Mouse (Mus musculus): ENCODE measurements around the gene Arhgap4. TPM values are rescaled to one million over a fixed set of nuclear protein-coding genes. Genes with fewer than 3 reads are reported as not detected.

Arhgap4 gene
- polyA plus RNA-seq, 1 experiment from 2014 or later: 2.3 TPM

GRCm38 (mm10) chrX:73954988-73955387 lies 33.3 kb upstream of the Arhgap4 start:
- H3K36me3 ChIP-seq (ENCODE audit: control insufficient read depth, insufficient read depth, low read length): peaks cover 93% of the 10 kb centered on the region
- DNase-seq (ENCODE audit: low spot score) (peak; percentile 14), ATAC-seq (ENCODE audit: low read depth) (0 out of 2 replicates have a peak, but pooled peaks have one; percentile 18)
- H3K27me3 ChIP-seq (replicated peaks; ENCODE audit: control insufficient read depth, insufficient read depth, low read length): no peaks in the 10 kb centered on the region
- no peak overlapping the region for H3K27ac ChIP-seq (replicated peaks; ENCODE audit: low read depth, low read length)
- no peak overlapping the region for H3K4me3 ChIP-seq (ENCODE audit: low read depth, low read length)
- no peaks in the 10 kb centered on the region for H3K9me3 ChIP-seq (ENCODE audit: control insufficient read depth, low read length)
- 93% methylated on average over 6 of the region's 6 CpGs for WGBS
- no peak overlapping the region for H3K9ac ChIP-seq (ENCODE audit: low read depth, low read length)
- no peaks in the 10 kb centered on the region for H3K4me1 ChIP-seq (ENCODE audit: control insufficient read depth, insufficient read depth, low read length)
- H3K4me2 ChIP-seq (ENCODE audit: low read depth, low read length): no peak overlapping the region

GRCm38 (mm10) chrX:73952603-73953002 lies 30.9 kb upstream of the Arhgap4 start:
- H3K27ac ChIP-seq (replicated peaks; ENCODE audit: low read depth, low read length): no peak overlapping the region
- H3K9me3 ChIP-seq (ENCODE audit: control insufficient read depth, low read length): no peaks in the 10 kb centered on the region
- H3K9ac ChIP-seq (ENCODE audit: low read depth, low read length): no peak overlapping the region
- H3K27me3 ChIP-seq (replicated peaks; ENCODE audit: control insufficient read depth, insufficient read depth, low read length): no peaks in the 10 kb centered on the region
- peaks cover 94% of the 10 kb centered on the region for H3K36me3 ChIP-seq (ENCODE audit: control insufficient read depth, insufficient read depth, low read length)
- no peak overlapping the region for H3K4me3 ChIP-seq (ENCODE audit: low read depth, low read length)
- no peak overlapping the region for H3K4me2 ChIP-seq (ENCODE audit: low read depth, low read length)
- WGBS: 87% methylated on average over 5 of the region's 5 CpGs
- no peak for DNase-seq (ENCODE audit: low spot score)
- H3K4me1 ChIP-seq (ENCODE audit: control insufficient read depth, insufficient read depth, low read length): no peaks in the 10 kb centered on the region
- ATAC-seq (ENCODE audit: low read depth): no peak

- no peak overlapping the region for H3K4me2 ChIP-seq (ENCODE audit: low read depth, low read length)
- WGBS: 91% methylated on average over 10 of the region's 10 CpGs
- no peaks in the 10 kb centered on the region for H3K27me3 ChIP-seq (replicated peaks; ENCODE audit: control insufficient read depth, insufficient read depth, low read length)
- no peak for DNase-seq (ENCODE audit: low spot score)
- H3K4me3 ChIP-seq (ENCODE audit: low read depth, low read length): no peak overlapping the region
- H3K9ac ChIP-seq (ENCODE audit: low read depth, low read length): no peak overlapping the region
- no peak overlapping the region for H3K27ac ChIP-seq (replicated peaks; ENCODE audit: low read depth, low read length)
- no peaks in the 10 kb centered on the region for H3K9me3 ChIP-seq (ENCODE audit: control insufficient read depth, low read length)
- no peaks in the 10 kb centered on the region for H3K4me1 ChIP-seq (ENCODE audit: control insufficient read depth, insufficient read depth, low read length)
- ATAC-seq (ENCODE audit: low read depth): no peak
- peaks cover 96% of the 10 kb centered on the region for H3K36me3 ChIP-seq (ENCODE audit: control insufficient read depth, insufficient read depth, low read length)
Observed at GRCm38 (mm10) chrX:73949341-73949740, 27.7 kb upstream of the Arhgap4 start.

- Histone ChIP-seq H3K4me3 (ENCODE audit: low read depth, low read length) (no peak overlapping the region), H3K36me3 (ENCODE audit: control insufficient read depth, insufficient read depth, low read length) (peaks cover 94% of the 10 kb centered on the region), H3K4me2 (ENCODE audit: low read depth, low read length) (no peak overlapping the region), H3K4me1 (ENCODE audit: control insufficient read depth, insufficient read depth, low read length) (no peaks in the 10 kb centered on the region), H3K9ac (ENCODE audit: low read depth, low read length) (no peak overlapping the region), H3K9me3 (ENCODE audit: control insufficient read depth, low read length) (no peaks in the 10 kb centered on the region), H3K27me3 (replicated peaks; ENCODE audit: control insufficient read depth, insufficient read depth, low read length) (no peaks in the 10 kb centered on the region), H3K27ac (replicated peaks; ENCODE audit: low read depth, low read length) (no peak overlapping the region)
- WGBS: 24% methylated on average over 4 of the region's 4 CpGs
- ATAC-seq (ENCODE audit: low read depth) (peak; percentile 35; the same call in 1 of the 2 replicates), DNase-seq (ENCODE audit: low spot score) (peak; percentile 55)
Observed at GRCm38 (mm10) chrX:73948647-73949046, 27.0 kb upstream of the Arhgap4 start.

GRCm38 (mm10) chrX:73946896-73947295 lies 25.2 kb upstream of the Arhgap4 start:
- Histone ChIP-seq H3K4me1 (ENCODE audit: control insufficient read depth, insufficient read depth, low read length) (no peaks in the 10 kb centered on the region), H3K4me2 (ENCODE audit: low read depth, low read length) (no peak overlapping the region), H3K27me3 (replicated peaks; ENCODE audit: control insufficient read depth, insufficient read depth, low read length) (no peaks in the 10 kb centered on the region), H3K27ac (replicated peaks; ENCODE audit: low read depth, low read length) (no peak overlapping the region), H3K9me3 (ENCODE audit: control insufficient read depth, low read length) (no peaks in the 10 kb centered on the region), H3K9ac (ENCODE audit: low read depth, low read length) (no peak overlapping the region), H3K4me3 (ENCODE audit: low read depth, low read length) (no peak overlapping the region), H3K36me3 (ENCODE audit: control insufficient read depth, insufficient read depth, low read length) (peaks cover 87% of the 10 kb centered on the region)
- DNase-seq (ENCODE audit: low spot score) (no peak), ATAC-seq (ENCODE audit: low read depth) (no peak)
- WGBS: 97% methylated on average over 6 of the region's 6 CpGs

GRCm38 (mm10) chrX:73942294-73942693 lies 20.6 kb upstream of the Arhgap4 start:
- 84% methylated on average over 2 of the region's 2 CpGs for WGBS
- ATAC-seq (ENCODE audit: low read depth) (no peak), DNase-seq (ENCODE audit: low spot score) (no peak)
- no peak overlapping the region for H3K9ac ChIP-seq (ENCODE audit: low read depth, low read length)
- peaks cover 49% of the 10 kb centered on the region for H3K36me3 ChIP-seq (ENCODE audit: control insufficient read depth, insufficient read depth, low read length)
- H3K4me3 ChIP-seq (ENCODE audit: low read depth, low read length): no peak overlapping the region
- H3K4me1 ChIP-seq (ENCODE audit: control insufficient read depth, insufficient read depth, low read length): no peaks in the 10 kb centered on the region
- H3K27me3 ChIP-seq (replicated peaks; ENCODE audit: control insufficient read depth, insufficient read depth, low read length): no peaks in the 10 kb centered on the region
- H3K4me2 ChIP-seq (ENCODE audit: low read depth, low read length): no peak overlapping the region
- H3K9me3 ChIP-seq (ENCODE audit: control insufficient read depth, low read length): no peaks in the 10 kb centered on the region
- H3K27ac ChIP-seq (replicated peaks; ENCODE audit: low read depth, low read length): no peak overlapping the region

- ATAC-seq (ENCODE audit: low read depth) (no peak), DNase-seq (ENCODE audit: low spot score) (no peak)
- Histone ChIP-seq H3K27me3 (replicated peaks; ENCODE audit: control insufficient read depth, insufficient read depth, low read length) (no peaks in the 10 kb centered on the region), H3K4me3 (ENCODE audit: low read depth, low read length) (no peak overlapping the region), H3K9ac (ENCODE audit: low read depth, low read length) (no peak overlapping the region), H3K4me1 (ENCODE audit: control insufficient read depth, insufficient read depth, low read length) (no peaks in the 10 kb centered on the region), H3K27ac (replicated peaks; ENCODE audit: low read depth, low read length) (no peak overlapping the region), H3K4me2 (ENCODE audit: low read depth, low read length) (no peak overlapping the region), H3K9me3 (ENCODE audit: control insufficient read depth, low read length) (no peaks in the 10 kb centered on the region), H3K36me3 (ENCODE audit: control insufficient read depth, insufficient read depth, low read length) (peaks cover 45% of the 10 kb centered on the region)
- WGBS: 85% methylated on average over 2 of the region's 2 CpGs
Observed at GRCm38 (mm10) chrX:73941860-73942259, 20.2 kb upstream of the Arhgap4 start.

GRCm38 (mm10) chrX:73931871-73932270 lies 10.2 kb upstream of the Arhgap4 start:
- no peak for ATAC-seq (ENCODE audit: low read depth)
- DNase-seq (ENCODE audit: low spot score): no peak
- 83% methylated on average over 2 of the region's 2 CpGs for WGBS

GRCm38 (mm10) chrX:73930402-73931062 lies 8.9 kb upstream of the Arhgap4 start, which contains the start of gene Renbp:
Gene Renbp, minus strand, starts transcription at chrX:73930850.
- 43% methylated on average over 17 of the region's 17 CpGs for WGBS
- no peaks in the 10 kb centered on the region for H3K9me3 ChIP-seq (ENCODE audit: control insufficient read depth, low read length)
- H3K4me1 ChIP-seq (ENCODE audit: control insufficient read depth, insufficient read depth, low read length): no peaks in the 10 kb centered on the region
- H3K36me3 ChIP-seq (ENCODE audit: control insufficient read depth, insufficient read depth, low read length): no peaks in the 10 kb centered on the region
- ATAC-seq (ENCODE audit: low read depth) (peak; percentile 96), DNase-seq (ENCODE audit: low spot score) (peak; percentile 86)
- no peak within 1 kb of the TSS for H3K27ac ChIP-seq (replicated peaks; ENCODE audit: low read depth, low read length)
- H3K27me3 ChIP-seq (replicated peaks; ENCODE audit: control insufficient read depth, insufficient read depth, low read length): no peaks in the 10 kb centered on the region
- peak within 1 kb of the TSS; percentile 32 for H3K4me3 ChIP-seq (ENCODE audit: low read depth, low read length)
- no peak within 1 kb of the TSS for H3K9ac ChIP-seq (ENCODE audit: low read depth, low read length)
- peak within 1 kb of the TSS; percentile 40 for H3K4me2 ChIP-seq (ENCODE audit: low read depth, low read length)

More at GRCm38 (mm10) chrX:73931871-73932270, 10.2 kb upstream of the Arhgap4 start:
- Histone ChIP-seq H3K4me2 (ENCODE audit: low read depth, low read length) (no peak overlapping the region), H3K27me3 (replicated peaks; ENCODE audit: control insufficient read depth, insufficient read depth, low read length) (no peaks in the 10 kb centered on the region), H3K9me3 (ENCODE audit: control insufficient read depth, low read length) (no peaks in the 10 kb centered on the region), H3K9ac (ENCODE audit: low read depth, low read length) (no peak overlapping the region), H3K4me1 (ENCODE audit: control insufficient read depth, insufficient read depth, low read length) (no peaks in the 10 kb centered on the region), H3K36me3 (ENCODE audit: control insufficient read depth, insufficient read depth, low read length) (no peaks in the 10 kb centered on the region), H3K4me3 (ENCODE audit: low read depth, low read length) (no peak overlapping the region), H3K27ac (replicated peaks; ENCODE audit: low read depth, low read length) (no peak overlapping the region)
